Mouse (Mus musculus): Measurements from ENCODE around the gene Tomm20. TPM values are rescaled to one million over a fixed set of nuclear protein-coding genes. Genes with fewer than 3 reads are reported as not detected.

Gene Tomm20
- polyA plus RNA-seq, 1 experiment from 2014 or later = 196 TPM

- H3K4me1 ChIP-seq (replicated peaks) = peaks cover 12% of the 10 kb centered on the region
- H3K27me3 ChIP-seq = peaks cover 13% of the 10 kb centered on the region; the same call in 1 of the 2 replicates
- WGBS = 80% methylated on average over 4 of the region's 4 CpGs
- H3K36me3 ChIP-seq = no peaks in the 10 kb centered on the region
- no peak for ATAC-seq (ENCODE audit: low FRiP score, low read depth)
- no peak overlapping the region for H3K27ac ChIP-seq (replicated peaks)
- no peak overlapping the region for H3K4me3 ChIP-seq
- no peaks in the 10 kb centered on the region for H3K9me3 ChIP-seq
- H3K4me2 ChIP-seq = no peak overlapping the region
- H3K9ac ChIP-seq = no peak overlapping the region
These were observed 28.9 kb upstream of the Tomm20 start for GRCm38 (mm10) chr8:126974511-126974910.

DNA sequence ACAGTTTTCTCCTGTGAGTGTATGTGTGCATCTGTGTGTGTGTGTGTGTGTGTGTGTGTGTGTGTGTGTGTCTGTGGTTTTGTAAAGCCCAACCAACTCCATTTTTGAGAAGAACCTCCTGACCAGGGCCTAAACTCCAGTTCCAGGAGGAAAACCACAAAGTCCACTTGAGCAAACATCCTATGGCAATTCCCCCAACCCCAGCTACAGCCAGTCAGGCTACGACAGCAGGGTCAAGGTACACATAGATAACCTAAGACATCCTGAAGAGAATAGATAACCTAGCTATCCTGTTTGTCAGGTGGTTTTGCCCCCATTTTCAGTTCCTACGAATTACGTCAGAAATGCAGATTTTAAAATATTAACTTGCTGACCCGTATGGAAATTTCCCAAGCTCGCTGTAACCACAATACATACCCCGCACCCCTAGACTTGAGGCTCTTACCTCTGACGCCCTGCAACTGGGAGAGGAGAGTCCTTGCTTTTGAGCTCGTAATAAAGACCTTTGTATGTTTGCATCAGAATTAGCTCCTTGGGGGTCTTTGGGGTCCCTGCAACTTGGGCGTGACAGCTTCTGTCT is 28.1 kb upstream of the Tomm20 start:
- no peak for ATAC-seq (ENCODE audit: low FRiP score, low read depth)
- H3K4me3 ChIP-seq = no peak overlapping the region
- no peak overlapping the region for H3K27ac ChIP-seq (replicated peaks)
- no peak overlapping the region for H3K4me2 ChIP-seq
- H3K9ac ChIP-seq = no peak overlapping the region
- H3K9me3 ChIP-seq = no peaks in the 10 kb centered on the region
- peaks cover 18% of the 10 kb centered on the region for H3K4me1 ChIP-seq (replicated peaks)
- peaks cover 4% of the 10 kb centered on the region for H3K36me3 ChIP-seq
- peaks cover 13% of the 10 kb centered on the region; the same call in 1 of the 2 replicates for H3K27me3 ChIP-seq
- 76% methylated on average over 9 of the region's 9 CpGs for WGBS

DNA sequence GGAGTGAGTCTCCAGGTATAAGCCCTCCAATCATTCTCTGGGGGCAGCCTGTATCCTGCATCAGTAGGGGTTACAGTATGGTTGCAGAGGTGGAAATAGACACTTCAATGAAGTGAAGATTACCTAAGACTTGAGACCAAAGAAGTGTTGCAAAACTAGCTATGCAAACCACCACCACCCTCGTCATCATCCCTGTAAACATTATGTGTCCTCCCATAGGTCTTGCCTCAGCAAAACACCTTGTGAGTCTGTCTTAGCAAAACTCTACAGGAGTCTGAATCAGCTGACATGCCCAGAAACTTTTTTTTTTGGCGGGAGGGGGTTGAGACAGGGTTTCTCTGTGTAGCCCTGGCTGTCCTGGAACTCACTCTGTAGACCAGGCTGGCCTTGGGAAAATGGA is 27.0 kb upstream of the Tomm20 start:
- no peak overlapping the region for H3K4me2 ChIP-seq
- peaks cover 19% of the 10 kb centered on the region for H3K4me1 ChIP-seq (replicated peaks)
- H3K27me3 ChIP-seq = peaks cover 7% of the 10 kb centered on the region; the same call in 1 of the 2 replicates
- WGBS = 69% methylated on average over 2 of the region's 2 CpGs
- H3K9me3 ChIP-seq = no peaks in the 10 kb centered on the region
- no peak for ATAC-seq (ENCODE audit: low FRiP score, low read depth)
- H3K27ac ChIP-seq (replicated peaks) = no peak overlapping the region
- H3K36me3 ChIP-seq = peaks cover 15% of the 10 kb centered on the region
- no peak overlapping the region for H3K9ac ChIP-seq
- no peak overlapping the region for H3K4me3 ChIP-seq

DNA sequence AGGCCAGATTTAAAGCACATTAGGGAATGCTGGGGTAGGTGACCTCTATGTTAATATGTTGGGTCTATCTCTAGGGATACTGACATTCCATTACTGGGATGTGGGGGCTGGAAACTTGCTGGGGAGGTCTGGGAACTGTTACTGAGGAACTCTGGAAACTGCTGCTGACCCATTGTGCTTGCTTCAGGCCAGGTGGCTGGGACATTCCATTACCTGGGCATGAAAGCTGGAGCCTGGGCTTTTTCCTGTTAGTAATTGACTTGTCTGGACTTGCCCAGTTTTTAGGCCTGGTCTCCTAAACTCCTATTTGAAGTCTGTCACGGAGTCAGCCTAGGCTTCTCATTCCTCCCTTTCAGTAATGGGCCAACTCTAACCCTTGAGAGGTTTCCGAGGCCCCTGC is 26.5 kb upstream of the Tomm20 start:
- 90% methylated on average over 2 of the region's 2 CpGs for WGBS

DNA sequence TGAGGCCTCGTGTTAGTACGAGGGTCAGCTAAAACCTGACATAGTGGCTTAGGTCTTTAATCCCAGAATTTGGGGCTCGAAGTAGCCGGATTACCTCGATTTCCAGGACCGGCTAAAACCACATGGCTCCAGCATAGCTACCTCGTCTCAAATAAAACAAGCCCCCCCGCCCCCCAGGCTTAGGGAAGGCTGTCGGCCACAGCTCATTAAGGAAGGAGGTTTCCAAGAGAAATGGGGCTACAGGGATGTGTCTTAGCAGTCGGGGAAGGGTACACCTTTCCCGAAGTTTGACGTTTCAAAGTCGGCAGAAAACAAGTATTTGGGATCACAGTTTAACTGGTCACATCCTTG is 25.6 kb upstream of the Tomm20 start:
- peaks cover 19% of the 10 kb centered on the region for H3K36me3 ChIP-seq
- ATAC-seq (ENCODE audit: low FRiP score, low read depth) = no peak; the same call in 1 of the 2 replicates
- H3K9ac ChIP-seq = peak overlapping the region; percentile 52
- H3K27me3 ChIP-seq = 0 out of 2 replicates have a peak, but pooled peaks cover 2% of the 10 kb centered on the region
- no peaks in the 10 kb centered on the region for H3K9me3 ChIP-seq
- peak overlapping the region; percentile 64 for H3K4me2 ChIP-seq
- peak overlapping the region; percentile 80 for H3K4me3 ChIP-seq
- H3K4me1 ChIP-seq (replicated peaks) = peaks cover 19% of the 10 kb centered on the region
- H3K27ac ChIP-seq (replicated peaks) = peak overlapping the region; percentile 86
- 18% methylated on average over 13 of the region's 13 CpGs for WGBS

More for the DNA sequence above, 26.5 kb upstream of the Tomm20 start:
- Histone ChIP-seq H3K27me3 (peaks cover 6% of the 10 kb centered on the region; the same call in 1 of the 2 replicates), H3K9ac (no peak overlapping the region), H3K36me3 (peaks cover 19% of the 10 kb centered on the region), H3K4me2 (no peak overlapping the region), H3K9me3 (no peaks in the 10 kb centered on the region), H3K27ac (replicated peaks) (no peak overlapping the region), H3K4me3 (no peak overlapping the region), H3K4me1 (replicated peaks) (peaks cover 19% of the 10 kb centered on the region)
- ATAC-seq (ENCODE audit: low FRiP score, low read depth) = no peak

GRCm38 (mm10) chr8:126970579-126971313 is 25.1 kb upstream of the Tomm20 start, which contains the start of gene Rbm34:
Gene Rbm34 (minus strand): TSS chr8:126971071.
- ATAC-seq (ENCODE audit: low FRiP score, low read depth) = peak; percentile 97
- WGBS = under 1% methylated on average over 50 of the region's 50 CpGs

DNA sequence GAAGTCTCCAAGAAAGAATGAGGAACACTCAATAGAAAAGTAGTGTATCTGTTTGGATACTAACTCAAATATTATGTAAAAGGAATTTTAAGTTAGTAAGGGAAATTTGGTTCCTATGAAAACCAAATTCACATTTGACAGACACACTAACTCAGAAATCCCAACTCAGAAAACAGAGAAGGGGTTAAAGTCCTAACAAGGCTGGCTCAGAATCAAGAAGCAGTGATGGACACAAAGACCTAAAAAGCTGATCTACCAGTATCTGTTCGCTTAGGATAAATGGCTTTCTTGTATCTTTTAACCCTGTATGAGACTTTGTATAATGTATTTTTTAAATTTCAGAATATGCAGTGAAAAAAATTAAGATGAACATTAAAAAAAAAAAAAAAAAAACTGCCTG is 23.9 kb upstream of the Tomm20 start:
- Histone ChIP-seq H3K27me3 (no peaks in the 10 kb centered on the region), H3K4me3 (no peak overlapping the region), H3K36me3 (peaks cover 25% of the 10 kb centered on the region), H3K27ac (replicated peaks) (no peak overlapping the region), H3K4me1 (replicated peaks) (peaks cover 19% of the 10 kb centered on the region), H3K9ac (no peak overlapping the region), H3K4me2 (no peak overlapping the region), H3K9me3 (no peaks in the 10 kb centered on the region)
- 91% methylated on average over 1 of the region's 1 CpGs for WGBS
- ATAC-seq (ENCODE audit: low FRiP score, low read depth) = no peak

More at GRCm38 (mm10) chr8:126970579-126971313, 25.1 kb upstream of the Tomm20 start, which contains the start of gene Rbm34:
- H3K4me2 ChIP-seq = peak within 1 kb of the TSS; percentile 67
- peak within 1 kb of the TSS; percentile 80 for H3K4me3 ChIP-seq
- peaks cover 20% of the 10 kb centered on the region for H3K36me3 ChIP-seq
- H3K4me1 ChIP-seq (replicated peaks) = peaks cover 19% of the 10 kb centered on the region
- peak within 1 kb of the TSS; percentile 86 for H3K27ac ChIP-seq (replicated peaks)
- H3K9me3 ChIP-seq = no peaks in the 10 kb centered on the region
- H3K9ac ChIP-seq = peak within 1 kb of the TSS; percentile 71
- H3K27me3 ChIP-seq = no peaks in the 10 kb centered on the region

DNA sequence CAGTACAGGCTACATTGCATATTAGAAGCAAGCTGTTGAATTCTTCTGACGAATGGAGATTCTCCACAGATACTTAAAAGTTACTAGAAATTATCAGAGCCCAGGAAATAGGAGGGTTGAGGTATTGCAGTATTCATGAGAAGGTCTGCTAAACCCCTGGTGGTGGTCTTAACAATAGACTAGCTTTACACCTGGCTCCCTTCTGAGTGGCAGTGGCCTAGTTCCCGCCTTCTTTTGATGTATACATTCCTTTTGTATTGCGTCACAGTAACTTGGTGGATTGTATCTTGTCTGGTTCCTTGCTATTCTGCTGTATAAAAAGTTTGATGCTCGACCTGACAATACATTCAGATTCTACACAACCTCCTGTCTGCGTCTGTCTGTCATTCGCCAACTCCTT is 22.5 kb upstream of the Tomm20 start:
- no peak for ATAC-seq (ENCODE audit: low FRiP score, low read depth)
- H3K4me1 ChIP-seq (replicated peaks) = peaks cover 19% of the 10 kb centered on the region
- no peak overlapping the region for H3K27ac ChIP-seq (replicated peaks)
- WGBS = 95% methylated on average over 6 of the region's 6 CpGs
- no peak overlapping the region for H3K4me3 ChIP-seq
- no peak overlapping the region for H3K4me2 ChIP-seq
- peaks cover 29% of the 10 kb centered on the region for H3K36me3 ChIP-seq
- no peaks in the 10 kb centered on the region for H3K9me3 ChIP-seq
- H3K27me3 ChIP-seq = no peaks in the 10 kb centered on the region
- no peak overlapping the region for H3K9ac ChIP-seq

DNA sequence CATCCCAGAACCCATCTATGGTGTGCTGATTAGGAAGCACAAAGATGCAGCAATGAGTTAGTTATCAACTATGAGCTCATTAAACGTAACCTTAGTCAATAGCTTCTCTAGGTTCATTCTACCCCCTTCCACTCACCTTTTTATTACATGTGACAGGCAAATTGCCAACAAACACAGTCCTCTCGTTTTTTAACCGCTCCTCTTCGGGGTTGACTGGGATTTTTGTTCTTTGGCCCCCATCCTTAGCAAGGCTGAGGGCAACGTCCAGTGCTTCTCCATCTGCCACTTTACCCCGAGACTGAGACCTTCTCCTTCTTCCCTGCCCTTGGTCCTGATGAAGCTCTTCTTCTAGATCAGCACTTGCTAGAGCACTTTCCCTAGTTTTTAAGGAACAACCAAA is 19.6 kb upstream of the Tomm20 start:
- H3K27me3 ChIP-seq = no peaks in the 10 kb centered on the region
- no peak overlapping the region for H3K27ac ChIP-seq (replicated peaks)
- ATAC-seq (ENCODE audit: low FRiP score, low read depth) = no peak
- no peak overlapping the region for H3K4me3 ChIP-seq
- 89% methylated on average over 6 of the region's 6 CpGs for WGBS
- no peaks in the 10 kb centered on the region for H3K9me3 ChIP-seq
- H3K9ac ChIP-seq = no peak overlapping the region
- H3K4me2 ChIP-seq = no peak overlapping the region
- H3K36me3 ChIP-seq = peaks cover 32% of the 10 kb centered on the region
- H3K4me1 ChIP-seq (replicated peaks) = peaks cover 13% of the 10 kb centered on the region

- Histone ChIP-seq H3K4me3 (no peak overlapping the region), H3K9me3 (no peaks in the 10 kb centered on the region), H3K36me3 (peaks cover 27% of the 10 kb centered on the region; the same call in 1 of the 2 replicates), H3K9ac (no peak overlapping the region), H3K4me2 (no peak overlapping the region), H3K4me1 (replicated peaks) (no peaks in the 10 kb centered on the region), H3K27me3 (no peaks in the 10 kb centered on the region), H3K27ac (replicated peaks) (no peak overlapping the region)
- ATAC-seq (ENCODE audit: low FRiP score, low read depth) = no peak
- 90% methylated on average over 1 of the region's 1 CpGs for WGBS
These were observed 17.2 kb upstream of the Tomm20 start for GRCm38 (mm10) chr8:126962871-126963270.

GRCm38 (mm10) chr8:126961516-126961915 is 15.9 kb upstream of the Tomm20 start:
- no peak overlapping the region for H3K27ac ChIP-seq (replicated peaks)
- no peaks in the 10 kb centered on the region for H3K4me1 ChIP-seq (replicated peaks)
- WGBS = 96% methylated on average over 3 of the region's 3 CpGs
- ATAC-seq (ENCODE audit: low FRiP score, low read depth) = no peak
- H3K9ac ChIP-seq = no peak overlapping the region
- H3K9me3 ChIP-seq = no peaks in the 10 kb centered on the region
- H3K27me3 ChIP-seq = no peaks in the 10 kb centered on the region
- H3K4me3 ChIP-seq = no peak overlapping the region
- peaks cover 31% of the 10 kb centered on the region; the same call in 1 of the 2 replicates for H3K36me3 ChIP-seq
- H3K4me2 ChIP-seq = no peak overlapping the region

- no peaks in the 10 kb centered on the region for H3K9me3 ChIP-seq
- ATAC-seq (ENCODE audit: low FRiP score, low read depth) = no peak
- H3K4me3 ChIP-seq = no peak overlapping the region
- no peak overlapping the region for H3K4me2 ChIP-seq
- 92% methylated on average over 11 of the region's 11 CpGs for WGBS
- H3K4me1 ChIP-seq (replicated peaks) = no peaks in the 10 kb centered on the region
- no peak overlapping the region for H3K9ac ChIP-seq
- no peaks in the 10 kb centered on the region for H3K27me3 ChIP-seq
- no peak overlapping the region for H3K27ac ChIP-seq (replicated peaks)
- H3K36me3 ChIP-seq = peaks cover 58% of the 10 kb centered on the region
These were observed 6.4 kb upstream of the Tomm20 start for GRCm38 (mm10) chr8:126951900-126952636.
